Mouse (Mus musculus) urinary bladder, adult 18-20 months (tissue): ENCODE results near the gene Id2.

Source experiments
- DNase-seq, 2 experiments: peaks; one replicate each; pipeline ENCODE4 v3.0.0; 2022; ENCODE audit warnings: low spot score in 2 of 2, mixed read lengths in 2 of 2

Id2 gene

DNA sequence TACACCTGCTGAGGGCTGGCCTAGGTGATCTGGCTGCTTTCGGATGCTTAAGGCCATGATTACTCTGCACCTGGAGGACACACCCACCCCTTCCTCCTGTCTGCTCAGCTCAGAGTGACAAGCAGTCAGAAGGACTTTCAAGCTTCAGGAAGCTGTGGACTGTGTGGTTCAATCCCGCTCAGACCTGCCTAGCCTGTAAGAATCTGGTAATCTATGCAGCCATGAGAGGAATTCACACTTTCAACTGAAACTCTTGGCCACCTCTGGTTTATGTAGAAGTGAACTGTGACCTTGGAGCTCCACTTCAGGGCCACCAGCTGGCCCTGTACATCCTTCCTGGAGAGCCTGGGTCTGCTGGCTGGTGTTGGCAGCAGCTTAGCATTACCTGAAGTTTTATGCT, 11.9 kb upstream of the Id2 start:
- no peak for DNase-seq

DNA sequence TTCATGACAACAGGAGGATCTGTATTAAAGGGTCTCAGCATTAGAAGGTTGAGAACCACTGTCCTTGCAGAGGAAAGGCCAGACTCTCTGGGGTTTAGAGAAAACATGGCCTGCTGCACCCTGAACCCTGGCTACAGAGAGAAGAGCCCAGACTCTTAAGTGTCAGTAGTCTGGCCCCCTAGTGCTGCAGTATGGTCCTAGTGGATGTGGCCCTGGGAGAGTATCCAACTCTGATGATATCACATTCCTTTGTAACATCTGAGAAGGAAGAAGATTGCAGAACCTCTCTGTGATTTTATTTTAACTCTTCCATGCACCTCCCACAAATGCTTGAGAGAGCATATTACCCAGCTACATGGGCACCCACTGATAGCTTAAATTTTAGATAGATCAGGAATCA, 7.6 kb upstream of the Id2 start:
- no peak for DNase-seq

DNA sequence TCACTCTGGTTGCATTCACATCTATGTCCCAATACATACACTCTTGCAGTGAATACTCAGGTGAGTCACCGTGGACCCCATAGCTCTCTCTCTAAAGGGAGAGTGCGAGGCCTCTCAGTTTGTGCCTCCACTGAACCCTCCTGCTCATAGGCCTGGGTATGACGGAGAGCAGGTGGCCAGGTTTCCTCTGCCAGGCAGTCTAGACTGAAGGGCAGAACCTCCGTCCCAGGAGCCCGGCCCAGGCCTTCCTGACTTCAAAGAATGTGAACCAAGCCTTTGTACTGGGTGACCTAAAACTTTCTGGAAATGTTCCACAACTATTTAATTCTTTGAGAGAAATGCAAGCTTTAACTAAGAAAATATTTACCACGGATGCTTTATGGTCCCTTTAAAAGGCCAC, 7.0 kb upstream of the Id2 start:
- no peak for DNase-seq

DNA sequence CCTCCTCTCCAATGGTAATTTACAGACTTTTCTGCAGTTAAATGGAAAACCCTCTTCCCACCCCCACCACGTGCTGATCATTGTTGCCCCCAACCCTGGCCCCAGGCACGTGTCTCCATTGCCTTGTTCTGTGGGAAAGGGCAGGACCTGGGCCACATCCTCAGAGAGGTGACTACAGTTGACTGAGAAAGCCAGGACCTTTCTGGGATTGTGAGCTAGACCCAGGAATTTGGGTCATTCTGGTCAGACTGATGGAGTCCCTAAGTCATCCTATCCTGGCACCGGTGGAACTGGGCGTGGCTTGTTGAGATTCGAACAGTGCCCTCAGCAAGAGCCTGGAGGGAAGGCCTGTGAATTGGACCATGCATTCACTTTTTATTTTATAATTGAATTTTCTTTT, 4.4 kb upstream of the Id2 start:
- no peak for DNase-seq

DNA sequence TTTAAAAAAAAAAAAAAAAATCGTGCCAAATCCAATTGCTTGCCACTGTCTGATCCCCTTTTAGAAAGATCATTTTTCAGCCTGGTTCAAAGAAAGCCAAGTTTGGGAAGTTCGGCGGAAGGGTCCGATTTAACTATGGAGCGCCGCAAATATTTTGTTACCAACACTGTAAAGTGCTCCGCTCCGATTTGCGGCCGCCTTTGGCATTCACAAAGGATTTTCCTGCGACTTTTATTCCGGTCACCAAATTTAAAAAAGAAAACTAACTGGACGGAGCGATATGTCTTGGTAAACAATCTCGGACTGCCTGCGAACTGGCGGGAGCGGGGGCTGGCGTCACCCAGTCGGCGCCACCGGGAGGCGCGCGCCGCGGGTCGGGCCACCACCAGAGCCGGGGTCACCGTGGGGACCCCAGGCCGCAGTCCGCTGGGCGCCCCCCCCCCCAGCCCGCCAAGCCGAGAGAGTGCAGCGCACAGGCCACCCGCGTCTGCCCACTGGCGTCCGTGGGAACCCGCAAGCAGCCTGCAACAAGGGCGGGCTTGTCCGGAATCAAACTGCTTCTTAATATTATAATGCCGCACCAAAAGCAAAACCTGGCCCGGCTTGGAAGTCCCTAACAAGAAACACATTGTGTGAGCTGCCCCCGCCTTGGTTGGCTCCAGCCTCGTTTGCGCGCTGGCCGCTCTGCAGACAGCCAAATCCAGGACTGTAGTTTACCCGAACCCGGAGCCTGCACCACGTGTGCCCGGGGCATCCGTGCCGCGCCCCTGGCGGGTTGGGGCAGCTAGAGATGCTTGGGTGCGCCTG, 3.7 kb upstream of the Id2 start:
- peak; percentile 59 to 64 for DNase-seq

DNA sequence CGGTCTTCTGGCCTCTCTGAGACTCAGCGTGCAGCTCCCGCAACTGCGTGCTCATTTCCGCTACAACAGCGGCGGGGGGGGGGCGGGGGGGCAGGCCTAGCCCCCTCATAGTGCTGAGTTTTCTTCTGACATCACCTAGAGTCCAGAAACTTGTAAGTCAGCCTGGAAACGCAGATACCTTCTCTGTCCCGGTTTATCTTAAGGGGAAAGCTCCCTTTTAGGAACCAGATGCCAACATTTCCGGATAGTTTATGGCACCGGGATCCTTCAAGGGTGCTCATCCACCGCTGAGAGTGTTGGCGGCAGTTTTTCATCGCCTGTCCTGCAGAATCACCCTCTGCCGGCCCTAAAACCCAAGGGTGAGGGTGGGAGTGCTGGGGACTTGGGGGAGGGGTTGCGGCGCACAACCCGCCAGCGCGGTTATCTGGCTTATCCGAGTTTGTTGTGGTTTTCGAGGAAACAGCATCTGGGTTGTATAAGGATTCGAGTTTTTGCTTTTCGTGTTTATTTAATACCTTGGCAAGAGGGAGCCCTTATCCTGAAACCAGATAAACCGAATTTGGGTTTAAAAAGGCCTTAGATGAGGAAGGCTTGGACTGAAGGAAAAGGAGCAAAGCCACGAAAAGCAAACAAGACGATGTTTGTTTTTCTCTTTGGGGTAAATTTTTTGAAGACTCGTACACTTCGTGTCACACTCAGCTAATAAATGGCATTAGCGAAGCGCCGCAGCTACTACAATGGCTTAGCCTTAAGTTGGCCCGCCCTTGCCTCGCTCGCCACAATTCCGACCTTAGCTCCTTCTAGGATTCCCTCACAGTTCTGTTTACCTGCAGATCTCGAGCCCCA, 2.8 kb upstream of the Id2 start:
- peak in 1 of 2 experiments; percentile 51 for DNase-seq

DNA sequence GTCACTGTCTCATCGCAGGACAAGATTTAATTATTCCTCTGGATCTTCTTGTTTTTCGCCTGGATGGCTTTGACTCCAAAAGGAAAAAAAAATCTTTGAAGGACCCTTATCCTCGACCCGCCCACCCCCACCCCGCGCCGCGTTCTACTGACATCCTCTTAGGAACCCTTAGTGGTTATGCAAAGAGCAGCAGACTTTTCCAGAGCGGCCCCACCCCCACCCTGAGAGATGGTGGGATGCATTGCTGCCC, 2.3 kb upstream of the Id2 start:
- DNase-seq: peak in 1 of 2 experiments; percentile 24

DNA sequence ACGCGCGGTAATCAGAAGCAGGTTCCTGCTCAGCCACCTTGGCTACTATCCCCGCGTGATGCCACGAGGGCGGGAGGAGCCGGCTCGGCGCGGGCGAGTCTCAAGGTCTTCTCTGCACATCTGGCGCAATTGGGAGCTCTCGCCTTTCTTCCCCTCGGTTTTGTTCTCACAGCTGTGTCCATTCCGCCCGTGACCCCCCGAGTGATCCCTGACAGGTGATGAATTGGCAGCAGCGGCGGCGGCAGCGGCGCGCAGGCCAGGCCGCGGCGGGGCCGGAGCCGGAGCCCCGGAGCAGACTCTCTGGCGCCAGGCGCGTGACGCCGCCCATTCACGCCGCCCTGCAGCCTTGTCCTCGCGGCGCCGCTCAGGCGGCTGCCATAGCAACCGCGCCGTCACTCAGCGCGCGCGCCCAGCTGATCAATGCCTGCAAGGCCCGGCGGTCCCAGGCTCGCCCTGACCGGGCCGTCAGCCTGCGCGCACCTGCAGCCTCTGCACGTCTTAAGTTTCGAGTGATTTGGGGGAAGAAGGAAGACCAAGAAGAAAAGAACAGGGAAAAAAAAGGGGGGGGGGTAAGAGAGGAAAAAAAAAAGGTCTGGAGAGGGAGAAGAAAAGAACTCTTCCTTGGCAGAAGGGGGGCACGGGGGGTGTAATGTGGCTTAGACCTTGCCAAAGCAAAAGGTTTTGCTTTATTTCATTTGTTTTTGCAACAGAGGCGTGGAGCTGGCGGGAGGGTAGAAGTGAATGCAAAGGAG, 1.8 kb upstream of the Id2 start:
- DNase-seq: peak; percentile 91 to 96

DNA sequence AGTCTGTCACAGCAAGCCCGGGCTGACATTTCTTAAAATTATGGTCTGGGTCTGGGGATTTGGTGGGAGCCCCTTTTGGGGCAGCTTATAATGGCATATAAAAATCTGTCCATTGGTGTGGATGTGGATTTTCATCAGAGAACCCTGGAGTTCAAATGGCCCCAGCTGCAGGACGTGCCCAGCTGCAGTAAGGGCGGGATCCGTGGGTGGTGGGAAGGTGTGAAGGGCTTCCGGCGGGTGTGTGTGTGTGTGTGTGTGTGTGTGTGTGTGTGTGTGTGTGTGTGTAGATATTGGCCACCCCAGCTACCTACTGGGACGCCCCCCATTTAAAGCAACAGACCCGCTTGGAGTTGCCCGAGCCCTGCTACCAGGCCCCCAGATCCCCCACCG, 1.2 kb upstream of the Id2 start:
- no peak for DNase-seq

DNA sequence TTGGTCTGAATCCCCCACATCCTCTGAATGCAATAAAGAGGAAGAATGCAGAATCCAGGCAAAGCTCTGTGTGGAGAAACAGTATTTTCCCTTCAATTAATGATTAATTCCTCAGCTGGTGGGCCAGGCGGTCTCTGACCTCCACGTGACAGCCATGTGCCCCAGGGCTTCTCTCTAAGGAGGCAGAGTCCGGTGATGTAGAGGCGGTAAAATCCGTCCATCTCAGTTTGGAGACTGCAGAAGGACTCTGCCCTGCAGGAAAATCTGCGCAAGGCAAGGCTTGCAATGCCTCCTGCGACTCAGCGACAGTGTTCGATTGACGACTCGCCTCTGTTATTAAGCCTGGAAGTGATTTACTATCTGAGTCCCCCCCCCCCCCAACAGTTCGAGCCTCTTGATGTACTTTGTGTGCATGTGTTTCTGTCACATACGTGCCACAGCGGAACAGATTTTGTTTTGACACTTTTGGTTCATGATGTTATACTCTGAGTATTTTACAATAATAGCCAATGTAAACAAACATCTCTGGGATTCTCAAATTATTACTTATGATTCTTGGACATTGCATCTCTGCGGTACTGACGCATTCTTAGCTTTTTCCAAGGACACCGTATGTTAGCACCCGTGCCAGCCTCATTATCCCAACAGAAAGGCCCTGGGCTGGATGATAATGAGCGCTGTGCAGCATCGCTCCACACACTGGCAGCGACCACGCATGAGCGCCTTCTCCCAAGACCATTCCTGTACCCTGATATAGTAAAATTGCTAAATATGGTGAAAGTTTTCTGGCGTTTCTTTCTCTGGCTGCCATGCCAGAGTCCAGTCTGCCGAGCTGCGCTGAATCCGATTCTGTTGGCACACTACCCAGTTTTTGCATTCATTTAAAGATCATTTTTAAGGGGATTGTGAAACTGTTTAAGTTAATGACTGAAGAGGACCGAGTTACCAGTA, 545 bp upstream of the Id2 start:
- peak in 1 of 2 experiments; percentile 40 for DNase-seq

DNA sequence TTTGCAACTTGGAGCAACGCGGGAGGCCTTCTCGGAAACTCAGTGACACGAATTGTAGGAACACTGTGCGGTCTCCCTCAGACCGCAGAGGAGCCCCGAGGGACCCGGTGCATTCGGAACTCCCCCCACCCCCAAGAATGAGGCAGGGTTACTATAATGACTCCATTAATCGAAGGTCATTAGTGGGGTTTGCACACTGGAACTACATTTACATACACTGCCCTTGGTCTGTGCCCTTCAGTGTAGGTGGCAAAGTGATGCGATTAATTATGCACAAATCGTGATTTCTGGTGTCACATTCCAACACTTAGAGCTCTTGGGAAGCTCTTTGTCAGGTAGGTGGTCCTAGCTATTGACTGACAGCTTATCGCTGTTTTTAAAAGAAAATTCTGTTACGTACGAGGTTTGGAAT, 294 bp downstream of the Id2 start:
- no peak for DNase-seq

DNA sequence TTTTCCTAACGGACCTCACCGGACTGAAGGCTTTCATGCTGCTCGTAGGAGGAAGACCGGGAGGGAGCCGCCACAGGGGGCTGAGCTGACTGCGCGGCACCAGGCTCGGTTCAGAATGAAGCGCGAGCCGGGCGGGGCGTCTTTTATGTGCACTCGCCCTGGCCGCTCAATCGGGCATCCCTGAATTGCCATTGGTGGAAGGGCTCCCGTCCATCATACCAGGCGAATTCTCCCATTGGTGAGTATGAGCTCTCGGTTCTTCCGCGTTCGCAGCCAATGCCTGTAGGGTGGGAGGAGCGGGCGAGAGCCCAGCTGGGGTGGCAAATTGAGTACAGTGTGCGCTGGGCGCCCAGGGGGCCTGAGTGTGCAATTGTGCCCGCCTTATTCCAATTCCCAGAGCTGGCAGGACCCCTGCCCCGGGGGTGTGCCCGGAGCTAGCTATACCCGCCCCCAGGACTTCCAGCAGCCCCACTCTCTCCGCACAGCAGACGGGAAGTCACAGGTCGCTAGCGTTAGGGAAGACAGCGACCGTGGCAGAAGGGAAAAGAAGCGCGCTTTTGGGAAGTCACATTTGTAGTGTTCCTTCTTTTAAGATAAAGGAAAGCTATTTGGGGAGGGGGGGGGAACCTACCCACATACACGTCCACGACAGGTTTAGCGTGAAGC, 833 bp downstream of the Id2 start:
- DNase-seq: peak; percentile 96 to 98

DNA sequence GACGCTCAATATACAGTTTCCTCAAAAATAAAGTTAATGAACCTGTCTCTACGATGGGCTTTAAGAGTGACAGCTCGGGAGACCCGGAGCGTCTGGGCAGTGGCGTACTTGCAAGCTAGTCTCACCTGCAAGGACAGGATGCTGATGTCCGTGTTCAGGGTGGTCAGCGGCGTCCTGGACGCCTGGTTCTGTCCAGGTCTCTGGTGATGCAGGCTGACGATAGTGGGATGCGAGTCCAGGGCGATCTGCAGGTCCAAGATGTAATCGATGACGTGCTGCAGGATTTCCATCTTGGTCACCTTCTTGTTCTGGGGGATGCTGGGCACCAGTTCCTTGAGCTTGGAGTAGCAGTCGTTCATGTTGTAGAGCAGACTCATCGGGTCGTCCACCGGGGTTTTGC, 1.4 kb downstream of the Id2 start:
- DNase-seq: no peak

DNA sequence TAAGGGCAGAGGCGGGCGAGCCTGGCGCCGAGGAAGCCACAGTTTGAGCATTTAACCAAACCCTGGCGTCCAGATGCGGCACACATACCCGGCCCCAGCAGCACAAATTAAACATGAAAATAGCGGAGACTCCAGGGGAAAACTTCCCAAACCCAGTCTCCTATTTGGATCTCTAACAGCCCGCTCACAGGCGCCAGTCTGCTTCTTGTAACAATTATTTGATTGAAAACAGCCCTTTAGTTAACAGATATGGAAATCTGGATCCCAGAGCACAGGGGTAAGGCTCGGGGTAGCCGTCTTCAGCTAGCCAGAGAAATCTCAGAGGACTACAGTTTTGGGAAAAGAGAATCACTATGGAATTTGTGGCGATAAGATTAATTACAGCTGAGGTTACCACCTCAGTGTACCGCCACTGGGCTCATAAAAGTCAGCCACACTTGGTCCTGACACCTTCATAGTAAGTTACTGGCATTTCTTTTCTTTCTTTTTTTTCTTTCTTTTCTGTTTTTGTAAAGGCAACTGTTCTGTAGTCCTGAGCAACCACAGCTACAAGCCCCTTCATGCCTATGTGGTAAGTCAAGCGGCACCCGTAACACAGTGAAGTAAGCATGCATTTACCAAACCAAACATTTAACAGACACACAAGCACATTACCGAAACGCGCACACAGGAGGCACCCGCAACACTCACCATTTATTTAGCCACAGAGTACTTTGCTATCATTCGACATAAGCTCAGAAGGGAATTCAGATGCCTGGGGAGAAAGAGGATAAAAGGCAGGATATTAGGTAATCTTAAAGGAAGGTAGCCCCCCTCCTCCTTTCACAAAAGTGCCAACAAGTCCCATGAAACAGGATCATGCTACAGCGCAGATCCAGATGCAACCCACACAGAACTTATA, 2.1 kb downstream of the Id2 start:
- DNase-seq: peak in 1 of 2 experiments; percentile 12

DNA sequence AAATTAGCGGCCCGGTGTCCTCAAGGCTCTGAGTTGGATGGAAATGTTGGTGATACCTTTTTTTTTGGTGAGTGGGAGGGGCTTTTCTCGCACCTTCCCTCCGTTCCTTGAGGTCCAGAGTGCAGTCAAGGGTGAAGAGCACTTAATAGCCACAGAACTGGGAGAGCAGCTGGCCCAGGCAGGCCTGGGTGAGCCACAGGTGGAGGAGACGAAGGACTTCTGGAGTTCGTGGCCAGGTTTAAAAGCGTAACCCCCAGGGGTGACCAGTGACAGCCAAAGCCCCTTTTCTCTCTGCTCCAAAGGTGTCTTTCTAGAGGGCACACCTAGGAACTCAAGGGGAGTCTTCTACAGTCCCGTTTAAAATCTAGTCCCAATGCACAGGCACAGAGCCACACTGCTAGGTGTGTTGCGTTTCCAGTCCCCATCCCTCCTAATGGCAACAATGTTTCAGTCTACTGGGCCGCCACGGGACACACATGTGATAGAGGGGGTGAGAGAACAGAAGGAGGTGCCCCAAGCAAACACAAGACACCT, 3.6 kb downstream of the Id2 start:
- DNase-seq: peak in 1 of 2 experiments; percentile 30

DNA sequence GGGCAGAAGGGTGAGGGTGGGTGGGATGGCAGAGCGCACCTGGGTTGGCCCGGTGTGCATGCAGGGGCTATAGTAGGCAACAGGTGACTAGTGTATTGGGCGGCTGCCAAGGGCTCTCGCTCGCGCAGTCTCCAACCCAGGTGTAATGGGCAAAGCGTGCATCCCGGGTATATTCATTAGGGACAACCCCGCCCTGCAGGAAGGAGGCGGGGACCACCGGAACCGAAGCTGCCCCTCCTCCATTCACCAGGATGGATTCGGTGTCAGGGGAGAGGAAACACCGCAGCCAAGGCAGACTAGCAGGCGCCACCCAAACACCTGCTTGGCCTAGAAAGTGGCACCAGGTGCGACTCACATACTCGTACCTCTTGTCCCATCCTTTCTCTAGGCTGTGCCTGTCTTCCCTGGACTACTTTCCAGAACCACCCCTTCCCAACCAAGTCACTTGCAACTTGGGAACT, 4.2 kb downstream of the Id2 start:
- DNase-seq: peak; percentile 65 to 66

DNA sequence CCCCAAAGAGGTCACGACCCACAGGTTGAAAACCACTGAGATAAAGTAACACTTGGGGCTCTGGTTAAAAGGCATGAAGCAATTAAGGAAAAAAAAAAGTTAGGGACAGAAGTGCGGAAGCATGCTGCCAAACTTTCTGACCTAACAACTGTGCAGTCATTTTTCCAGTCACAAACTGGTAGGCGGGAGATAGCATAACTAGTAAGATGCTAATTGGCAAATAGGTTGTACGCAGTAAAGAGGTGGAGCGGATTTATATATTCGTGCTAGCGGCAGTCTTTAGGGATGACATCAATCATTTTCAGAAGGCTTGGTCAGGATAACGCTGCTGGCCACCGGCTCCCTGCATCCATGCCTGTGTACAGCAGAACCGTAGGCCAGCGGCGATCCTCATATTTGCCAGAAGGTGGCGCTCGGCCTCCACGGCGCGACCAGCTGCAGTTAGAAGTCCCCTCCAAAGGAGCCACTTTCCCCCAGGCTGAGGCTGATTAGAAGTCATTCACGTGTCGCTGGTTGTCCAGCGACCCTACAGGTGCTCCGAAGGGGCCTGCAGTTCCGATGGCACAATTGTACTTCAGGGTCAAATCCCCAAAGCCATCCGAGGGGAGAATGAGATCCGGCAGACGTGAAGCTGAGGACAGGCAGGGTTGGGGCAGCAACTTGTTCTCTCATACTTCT, 4.8 kb downstream of the Id2 start:
- DNase-seq: peak; percentile 78 to 89

DNA sequence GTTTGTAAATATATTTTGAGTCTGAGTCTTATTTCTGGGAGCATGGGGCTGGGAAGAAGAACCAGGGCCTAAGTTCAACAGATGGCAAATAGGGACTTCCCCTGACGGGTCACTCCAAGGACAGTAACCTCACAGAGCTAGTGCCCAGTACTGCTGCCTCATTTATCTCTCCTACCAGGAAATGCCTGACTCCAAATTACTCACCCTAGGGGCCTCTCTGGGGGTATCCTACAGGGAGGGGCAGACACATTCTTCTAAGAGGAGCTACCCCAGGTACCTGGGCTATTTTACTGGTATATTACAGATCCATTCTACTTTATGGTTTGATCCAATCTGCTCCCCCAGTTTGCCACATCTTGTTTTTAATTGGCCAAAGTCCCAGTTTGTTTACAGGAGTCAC, 7.5 kb downstream of the Id2 start:
- DNase-seq: no peak

DNA sequence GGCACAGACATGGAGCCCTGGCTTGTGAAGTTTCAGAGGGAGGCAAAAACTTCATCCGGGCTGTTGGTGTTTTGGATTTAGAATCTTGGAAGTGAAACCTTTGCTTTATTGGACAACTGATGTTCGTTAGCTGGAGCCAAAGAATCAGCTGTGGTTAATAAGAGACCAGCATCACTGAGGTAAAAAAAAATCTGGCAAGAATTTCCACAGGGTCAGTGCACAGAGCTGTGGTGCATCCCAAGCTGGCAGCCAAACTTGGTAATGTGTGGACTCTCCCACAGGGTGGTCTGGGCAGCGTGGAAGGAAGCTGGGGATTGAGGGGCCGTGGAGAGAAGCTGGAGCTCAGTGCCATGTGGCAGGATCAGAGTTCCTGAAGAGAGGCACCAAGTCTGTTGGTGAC, 10.0 kb downstream of the Id2 start:
- DNase-seq: no peak
